Mouse (Mus musculus) stomach, embryonic 14.5 days (tissue): ENCODE data around the gene Srgap1. TPM values are rescaled to one million over a fixed set of nuclear protein-coding genes. Genes with fewer than 3 reads are reported as not detected.

Experiments
- ATAC-seq: fragments of 200-750 bp; cut with Nextera tagmentation; 2 replicates; pipeline ENCODE4 v1.8.0; 2017; ENCODE audit warnings: low read depth, moderate TSS enrichment; ENCODE audit not compliant: insufficient number of reproducible peaks, insufficient read depth, low FRiP score
- H3K27ac ChIP-seq: fragments of 300-500 bp; sonication (generic); 2 replicates; pipeline ENCODE4 v1.5.1; 2014; ENCODE audit warnings: mild to moderate bottlenecking, low read length, moderate library complexity, mixed read lengths
- H3K27me3 ChIP-seq: fragments of 300-500 bp; sonication (generic); 2 replicates; pipeline ENCODE4 v1.6.1; 2014; ENCODE audit warnings: low read length, control low read depth, mixed read lengths; ENCODE audit not compliant: control insufficient read depth, insufficient read depth
- H3K36me3 ChIP-seq: fragments of 300-500 bp; sonication (generic); 2 replicates; pipeline ENCODE4 v1.6.1; 2014; ENCODE audit warnings: mild to moderate bottlenecking, control low read depth, low read length, moderate library complexity, mixed read lengths; ENCODE audit not compliant: control insufficient read depth, insufficient read depth
- H3K4me1 ChIP-seq: fragments of 300-500 bp; sonication (generic); 2 replicates; pipeline ENCODE4 v1.6.1; 2014; ENCODE audit warnings: low read length, control low read depth, mixed read lengths; ENCODE audit not compliant: control insufficient read depth, insufficient read depth
- H3K4me2 ChIP-seq: fragments of 300-500 bp; sonication (generic); replicated peaks from 2 replicates; pipeline ENCODE4 v1.6.1; 2014; ENCODE audit warnings: low read depth, low read length, control low read depth
- H3K4me3 ChIP-seq: fragments of 300-500 bp; sonication (generic); 2 replicates; pipeline ENCODE4 v1.5.1; 2014; ENCODE audit warnings: low read depth, low read length, control low read depth
- H3K9ac ChIP-seq: fragments of 300-500 bp; sonication (generic); replicated peaks from 2 replicates; pipeline ENCODE4 v1.6.1; 2014; ENCODE audit warnings: low read depth, mild to moderate bottlenecking, control low read depth, low read length, moderate library complexity, mixed read lengths
- H3K9me3 ChIP-seq: fragments of 300-500 bp; sonication (generic); 2 replicates; pipeline ENCODE4 v1.6.1; 2016; ENCODE audit warnings: low read depth, low read length, control low read depth; ENCODE audit not compliant: control insufficient read depth
- WGBS: fragments of 180-500 bp; shearing (Covaris S2); extraction: QIAGEN DNeasy Blood & Tissue Kit; methylation state at CpG from one replicate; pipeline ENCODE4 v1.1.7; 2014; 5-methylcytosine and 5-hydroxymethylcytosine counted together
- polyA plus RNA-seq: library from polyadenylated mRNA; unstranded; fragments of >200 nt; fragmentation: Nextera tagmentation; extraction: Ambion mirVana; gene quantifications from 2 replicates; pipeline ENCODE4 v1.2.1, GENCODE M21; 2014

Srgap1 gene
- polyA plus RNA-seq, 1 experiment from 2014 or later = 15.6 TPM

GRCm38 (mm10) chr10:121885512-121886218, 161.4 kb downstream of the Srgap1 start:
- no peak overlapping the region for H3K4me2 ChIP-seq
- no peak overlapping the region for H3K9ac ChIP-seq
- no peak for ATAC-seq
- no peaks in the 10 kb centered on the region for H3K9me3 ChIP-seq
- no peak overlapping the region for H3K27ac ChIP-seq
- H3K36me3 ChIP-seq = no peaks in the 10 kb centered on the region
- 0 out of 2 replicates have a peak, but pooled peaks cover 3% of the 10 kb centered on the region for H3K4me1 ChIP-seq
- no peaks in the 10 kb centered on the region for H3K27me3 ChIP-seq
- WGBS = 24% methylated on average over 9 of the region's 9 CpGs
- no peak overlapping the region for H3K4me3 ChIP-seq

- no peak overlapping the region for H3K4me2 ChIP-seq
- H3K4me1 ChIP-seq = peaks cover 7% of the 10 kb centered on the region
- no peak for ATAC-seq
- no peaks in the 10 kb centered on the region for H3K27me3 ChIP-seq
- H3K36me3 ChIP-seq = no peaks in the 10 kb centered on the region
- no peak overlapping the region for H3K4me3 ChIP-seq
- WGBS = 62% methylated on average over 6 of the region's 6 CpGs
- no peaks in the 10 kb centered on the region for H3K9me3 ChIP-seq
- H3K27ac ChIP-seq = no peak overlapping the region
- H3K9ac ChIP-seq = no peak overlapping the region
These were observed 164.7 kb downstream of the Srgap1 start for GRCm38 (mm10) chr10:121882461-121882860.

DNA sequence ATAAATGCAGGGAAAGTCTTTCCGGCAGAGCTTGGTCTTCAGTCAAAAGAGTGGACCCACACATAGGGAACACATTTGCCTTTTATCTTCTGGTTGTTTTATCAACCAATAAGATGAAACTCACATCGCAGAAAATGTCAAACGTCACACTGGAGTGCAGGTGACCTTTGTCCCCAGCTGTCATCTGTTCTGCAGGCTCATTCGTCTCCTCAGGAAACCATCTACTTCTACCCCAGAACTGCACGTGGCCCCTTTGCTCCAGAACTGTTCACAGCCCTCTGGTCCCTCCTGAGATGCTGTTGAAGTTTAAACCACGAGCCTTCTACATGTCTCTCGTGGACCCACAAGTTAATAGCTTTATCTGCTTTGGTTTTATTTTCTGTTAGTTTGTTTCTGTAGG, 168.3 kb downstream of the Srgap1 start:
- no peaks in the 10 kb centered on the region for H3K9me3 ChIP-seq
- no peak overlapping the region for H3K4me3 ChIP-seq
- H3K4me1 ChIP-seq = peaks cover 3% of the 10 kb centered on the region
- 28% methylated on average over 7 of the region's 7 CpGs for WGBS
- H3K27ac ChIP-seq = no peak overlapping the region
- H3K36me3 ChIP-seq = no peaks in the 10 kb centered on the region
- ATAC-seq = no peak
- no peak overlapping the region for H3K9ac ChIP-seq
- H3K27me3 ChIP-seq = no peaks in the 10 kb centered on the region
- no peak overlapping the region for H3K4me2 ChIP-seq

DNA sequence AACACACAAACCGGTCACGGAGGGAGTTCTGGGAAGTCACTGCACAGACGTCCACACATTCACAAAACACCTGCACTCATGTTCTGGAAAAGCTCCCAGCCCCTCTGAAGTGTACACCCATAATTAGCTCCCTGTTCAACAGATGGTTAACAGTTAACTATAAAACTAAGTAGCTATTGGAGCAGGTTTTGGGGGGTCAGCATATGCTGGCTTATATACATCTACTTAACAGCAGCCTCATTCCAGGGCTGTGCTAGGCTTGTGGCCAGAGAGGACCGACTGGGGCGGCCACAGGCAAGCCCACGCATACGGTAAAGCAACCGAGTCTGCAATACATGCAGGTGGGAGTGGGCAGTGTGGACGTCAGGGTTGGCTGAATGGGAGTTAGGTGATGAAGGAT, 169.2 kb downstream of the Srgap1 start:
- Histone ChIP-seq H3K27me3 (no peaks in the 10 kb centered on the region), H3K4me2 (no peak overlapping the region), H3K4me1 (peaks cover 8% of the 10 kb centered on the region), H3K9ac (no peak overlapping the region), H3K4me3 (no peak overlapping the region), H3K9me3 (no peaks in the 10 kb centered on the region), H3K27ac (no peak overlapping the region), H3K36me3 (no peaks in the 10 kb centered on the region)
- no peak for ATAC-seq
- WGBS = 74% methylated on average over 9 of the region's 9 CpGs

DNA sequence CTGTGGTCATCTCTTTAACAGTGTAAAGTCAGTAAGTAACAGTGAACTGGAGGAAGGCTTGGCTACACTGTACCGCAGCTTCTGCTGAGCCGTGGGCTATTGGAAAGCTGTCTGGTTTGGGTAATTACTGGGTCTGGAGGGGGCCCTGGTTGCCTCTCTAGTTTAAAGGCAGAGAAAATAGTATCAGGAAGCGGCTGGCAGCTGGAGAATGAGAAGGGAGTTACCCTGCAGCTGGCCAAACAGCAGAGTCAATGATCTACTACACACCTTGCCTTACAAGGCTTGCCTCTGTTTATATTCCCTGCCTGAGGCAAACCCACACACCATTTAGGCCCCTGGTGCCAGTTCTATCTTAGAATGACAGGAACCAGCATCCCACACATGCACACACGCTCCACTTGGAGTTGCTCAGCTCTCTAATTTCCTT, 174.0 kb downstream of the Srgap1 start:
- Histone ChIP-seq H3K4me1 (peaks cover 5% of the 10 kb centered on the region), H3K4me2 (0 out of 2 replicates have a peak overlapping the region, but pooled peaks have one; percentile 11), H3K27ac (peak overlapping the region; percentile 73), H3K36me3 (peaks cover 10% of the 10 kb centered on the region), H3K9me3 (no peaks in the 10 kb centered on the region; the same call in 1 of the 2 replicates), H3K27me3 (no peaks in the 10 kb centered on the region), H3K4me3 (no peak overlapping the region), H3K9ac (no peak overlapping the region)
- WGBS = 16% methylated on average over 4 of the region's 4 CpGs
- ATAC-seq = peak; percentile 84

GRCm38 (mm10) chr10:121869941-121870340, 177.2 kb downstream of the Srgap1 start:
- 35% methylated on average over 8 of the region's 8 CpGs for WGBS
- peak overlapping the region; percentile 48; the same call in 1 of the 2 replicates for H3K27ac ChIP-seq
- no peaks in the 10 kb centered on the region; the same call in 1 of the 2 replicates for H3K9me3 ChIP-seq
- ATAC-seq = no peak
- H3K4me1 ChIP-seq = peaks cover 9% of the 10 kb centered on the region; the same call in 1 of the 2 replicates
- H3K36me3 ChIP-seq = peaks cover 10% of the 10 kb centered on the region
- no peak overlapping the region for H3K4me3 ChIP-seq
- H3K9ac ChIP-seq = no peak overlapping the region
- H3K27me3 ChIP-seq = no peaks in the 10 kb centered on the region
- no peak overlapping the region for H3K4me2 ChIP-seq

- Histone ChIP-seq H3K4me3 (no peak overlapping the region), H3K9ac (no peak overlapping the region), H3K27me3 (no peaks in the 10 kb centered on the region), H3K9me3 (no peaks in the 10 kb centered on the region; the same call in 1 of the 2 replicates), H3K4me2 (no peak overlapping the region), H3K4me1 (peaks cover 6% of the 10 kb centered on the region; the same call in 1 of the 2 replicates), H3K27ac (no peak overlapping the region), H3K36me3 (peaks cover 10% of the 10 kb centered on the region)
- WGBS = 96% methylated on average over 3 of the region's 3 CpGs
- ATAC-seq = no peak
These were observed 178.9 kb downstream of the Srgap1 start for GRCm38 (mm10) chr10:121868255-121868654.

- Histone ChIP-seq H3K4me3 (no peak overlapping the region), H3K9ac (no peak overlapping the region), H3K36me3 (peaks cover 10% of the 10 kb centered on the region), H3K4me2 (no peak overlapping the region), H3K27me3 (no peaks in the 10 kb centered on the region), H3K27ac (no peak overlapping the region; the same call in 1 of the 2 replicates), H3K4me1 (peaks cover 12% of the 10 kb centered on the region; the same call in 1 of the 2 replicates), H3K9me3 (no peaks in the 10 kb centered on the region; the same call in 1 of the 2 replicates)
- no peak for ATAC-seq
- WGBS = 42% methylated on average over 18 of the region's 18 CpGs
These were observed 181.4 kb downstream of the Srgap1 start for GRCm38 (mm10) chr10:121865503-121866239.
